Mouse (Mus musculus): ENCODE data around the gene Gm13691. TPM values are rescaled to one million over a fixed set of nuclear protein-coding genes. Genes with fewer than 3 reads are reported as not detected.

Gene Gm13691
- polyA plus RNA-seq, 1 experiment from 2014 or later, result not detected

- Histone ChIP-seq H3K27ac (ENCODE audit: low read depth, low read length) (no peak overlapping the region), H3K9ac (ENCODE audit: low read depth, low read length) (no peak overlapping the region), H3K4me2 (no peak overlapping the region), H3K9me3 (replicated peaks; ENCODE audit: control insufficient read depth, low read length) (no peaks in the 10 kb centered on the region), H3K4me3 (ENCODE audit: low read depth, low read length) (no peak overlapping the region), H3K4me1 (ENCODE audit: control insufficient read depth, insufficient read depth, low read length) (no peaks in the 10 kb centered on the region), H3K27me3 (ENCODE audit: control insufficient read depth, insufficient read depth, low read length) (no peaks in the 10 kb centered on the region), H3K36me3 (ENCODE audit: control insufficient read depth, insufficient read depth, low read length) (no peaks in the 10 kb centered on the region)
- 55% methylated on average over 6 of the region's 6 CpGs for WGBS (ENCODE audit: insufficient replicate concordance)
- no peak for ATAC-seq (replicated peaks; ENCODE audit: insufficient number of reproducible peaks, low FRiP score, low TSS enrichment)
Measured at GRCm38 (mm10) chr2:84039277-84039676, 48.9 kb downstream of the Gm13691 start.

Other genes with a start within 250 kb of the Gm13691 start
- gene Fam171b, start 177.9 kb upstream of the Gm13691 start, polyA plus RNA-seq (2014; fragmentation: Nextera tagmentation; extraction: Ambion mirVana), result 2.8 and 4.0 TPM in 2 replicates
- gene Zswim2, start 49.3 kb upstream of the Gm13691 start, polyA plus RNA-seq (2014; fragmentation: Nextera tagmentation; extraction: Ambion mirVana), result not detected in 2 replicates
- gene Gm13698, start 34.9 kb upstream of the Gm13691 start, polyA plus RNA-seq (2014; fragmentation: Nextera tagmentation; extraction: Ambion mirVana), result not detected in 2 replicates
- not detected in 2 replicates for gene Gm13693, start 29.1 kb upstream of the Gm13691 start, polyA plus RNA-seq (2014; fragmentation: Nextera tagmentation; extraction: Ambion mirVana)
- gene Gm13695, start 23.2 kb upstream of the Gm13691 start, polyA plus RNA-seq (2014; fragmentation: Nextera tagmentation; extraction: Ambion mirVana), result not detected in 2 replicates
- gene Gm13696, start 17.4 kb upstream of the Gm13691 start, polyA plus RNA-seq (2014; fragmentation: Nextera tagmentation; extraction: Ambion mirVana), result not detected in 2 replicates
- not detected in 2 replicates for gene Gm13694, start 11.6 kb upstream of the Gm13691 start, polyA plus RNA-seq (2014; fragmentation: Nextera tagmentation; extraction: Ambion mirVana)
- not detected in 2 replicates for gene Gm13697, start 5.8 kb upstream of the Gm13691 start, polyA plus RNA-seq (2014; fragmentation: Nextera tagmentation; extraction: Ambion mirVana)